Mouse (Mus musculus): Measurements from ENCODE around the gene Sh3tc1. TPM values are rescaled to one million over a fixed set of nuclear protein-coding genes. Genes with fewer than 3 reads are reported as not detected.
A peak's percentile ranks its signal among the peaks of the same experiment; 100 is the strongest.

The Sh3tc1 gene
- polyA plus RNA-seq, 1 experiment, result 1.8 TPM

DNA sequence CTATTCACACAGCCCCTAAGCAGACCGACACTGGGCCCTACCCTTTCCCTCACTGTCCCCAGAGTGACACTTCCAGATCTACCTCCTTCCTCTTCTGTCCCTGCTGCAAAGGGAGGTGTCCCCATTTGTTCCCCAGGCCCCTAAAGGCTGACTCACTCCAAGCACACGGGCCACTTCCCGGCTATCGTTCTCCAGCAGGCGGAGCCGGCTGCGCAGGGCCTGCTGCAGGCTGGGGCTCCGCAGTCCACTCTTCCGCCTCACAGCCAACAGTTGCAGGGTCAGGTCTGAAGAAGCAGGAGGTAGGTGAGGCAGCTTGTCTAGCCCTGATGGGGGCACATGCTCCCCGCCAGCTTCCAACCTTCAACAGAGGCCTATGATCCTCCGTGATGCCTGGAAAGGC, 21.0 kb downstream of the Sh3tc1 start:
- TF ChIP-seq CTCF (IDR thresholded peaks at IDR 0.05; ENCODE audit: borderline replicate concordance, extremely low read depth, insufficient read depth, insufficient read length) (no peak), POLR2A (IDR thresholded peaks at IDR 0.05; ENCODE audit: borderline replicate concordance, extremely low read depth, insufficient read depth, insufficient read length, poor library complexity, severe bottlenecking) (no peak)
- no peak for DNase-seq (ENCODE audit: low read depth)

DNA sequence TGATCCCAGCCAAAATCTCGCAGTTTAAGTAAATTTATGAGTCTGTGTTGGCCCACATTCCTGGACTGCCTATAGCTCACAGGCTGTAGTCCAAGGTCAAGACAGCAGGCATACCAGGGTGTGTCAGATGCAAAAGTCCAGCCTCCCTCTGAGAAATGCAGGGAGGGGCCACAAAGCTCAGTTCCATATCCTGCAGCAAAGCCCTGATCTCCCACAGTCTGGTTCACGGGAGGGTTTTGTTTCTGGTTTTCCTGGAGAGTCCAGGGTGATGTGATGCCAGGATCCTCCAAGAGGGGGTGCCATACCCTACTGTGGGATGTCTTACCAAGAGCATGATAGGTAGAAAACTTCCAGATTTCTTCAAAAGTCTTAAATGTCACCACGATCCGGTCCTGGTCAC, 21.8 kb downstream of the Sh3tc1 start:
- TF ChIP-seq CTCF (IDR thresholded peaks at IDR 0.05; ENCODE audit: borderline replicate concordance, extremely low read depth, insufficient read depth, insufficient read length) (peak; percentile 45; the same call in 1 of the 2 replicates), POLR2A (IDR thresholded peaks at IDR 0.05; ENCODE audit: borderline replicate concordance, extremely low read depth, insufficient read depth, insufficient read length, poor library complexity, severe bottlenecking) (no peak)
- DNase-seq (ENCODE audit: low read depth), result no peak

DNA sequence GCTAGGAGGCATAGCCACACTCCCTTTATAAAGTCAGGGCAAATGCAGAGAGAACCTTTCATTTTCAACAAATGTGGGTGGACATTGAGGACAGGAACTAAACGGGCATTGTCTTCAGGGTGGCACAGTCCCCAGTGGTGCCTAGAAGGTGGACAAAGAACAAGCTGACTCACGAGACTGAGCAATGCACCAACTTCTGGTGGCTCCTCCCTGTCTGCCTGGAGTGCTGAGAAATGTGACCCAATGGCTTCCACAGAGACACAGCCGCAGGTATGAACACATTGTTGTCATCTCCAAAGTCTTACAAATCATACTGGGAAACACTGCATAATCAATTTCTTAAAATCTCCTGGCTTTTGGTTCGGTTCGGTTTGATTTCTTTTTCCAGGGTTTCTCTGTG, 22.3 kb downstream of the Sh3tc1 start:
- TF ChIP-seq POLR2A (IDR thresholded peaks at IDR 0.05; ENCODE audit: borderline replicate concordance, extremely low read depth, insufficient read depth, insufficient read length, poor library complexity, severe bottlenecking), result no peak
- no peak for TF ChIP-seq CTCF (IDR thresholded peaks at IDR 0.05; ENCODE audit: borderline replicate concordance, extremely low read depth, insufficient read depth, insufficient read length)
- no peak for DNase-seq (ENCODE audit: low read depth)

DNA sequence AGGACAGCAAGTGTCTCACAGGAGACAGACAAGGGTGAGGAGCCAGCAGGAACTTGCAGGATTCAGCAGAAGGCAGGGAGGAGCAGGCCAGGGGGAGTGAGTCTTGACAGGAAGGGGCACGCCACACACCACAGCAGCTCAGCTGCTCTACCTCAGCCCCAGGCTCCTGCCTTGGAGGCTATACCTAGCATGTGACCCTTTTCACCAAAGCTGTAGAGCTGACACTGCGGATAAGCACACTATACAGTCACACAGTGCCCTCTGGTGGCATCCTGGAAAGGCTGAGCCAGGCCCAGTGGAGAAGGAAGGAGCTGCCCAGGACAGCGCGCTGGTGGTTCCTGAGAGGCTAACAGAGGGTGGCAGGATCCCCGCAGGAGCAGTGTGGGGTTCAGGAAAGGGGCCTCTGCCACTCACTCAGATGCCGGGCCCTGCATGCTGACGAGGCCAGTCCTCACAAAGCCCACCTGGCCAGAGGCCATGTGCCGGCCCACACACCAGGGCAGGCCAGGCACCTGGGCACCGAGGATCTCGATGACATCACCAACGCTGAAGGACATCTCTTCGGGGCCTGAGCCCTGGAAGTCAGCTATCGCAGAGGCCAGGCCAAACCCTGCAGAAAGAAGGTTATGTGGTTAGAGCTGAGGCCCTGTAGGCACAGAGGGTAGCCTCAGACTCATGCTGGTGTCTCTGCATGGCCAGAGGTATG, 26.0 kb downstream of the Sh3tc1 start:
- TF ChIP-seq CTCF (IDR thresholded peaks at IDR 0.05; ENCODE audit: borderline replicate concordance, extremely low read depth, insufficient read depth, insufficient read length) (peak; percentile 91), POLR2A (IDR thresholded peaks at IDR 0.05; ENCODE audit: borderline replicate concordance, extremely low read depth, insufficient read depth, insufficient read length, poor library complexity, severe bottlenecking) (no peak)
- peak; percentile 86 for DNase-seq (ENCODE audit: low read depth)

DNA sequence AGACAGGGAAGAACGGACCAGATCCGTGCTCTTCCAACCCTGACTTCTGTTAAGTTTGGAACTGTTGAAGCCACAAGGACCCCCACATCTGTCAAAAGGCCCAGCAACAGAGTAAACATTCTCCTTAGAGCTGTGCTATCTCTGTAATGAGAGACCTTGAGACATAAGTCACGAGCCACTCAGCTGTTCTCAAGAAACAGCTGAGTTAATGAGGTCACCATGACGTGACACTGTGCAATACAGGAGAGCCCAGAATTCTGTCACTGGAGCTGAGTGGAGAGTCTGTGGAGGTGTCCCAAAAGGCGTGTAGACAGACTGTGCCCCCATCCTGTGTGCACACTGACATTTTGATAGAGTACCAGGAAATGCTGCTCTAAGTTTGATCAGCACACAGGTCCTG, 27.3 kb downstream of the Sh3tc1 start:
- DNase-seq (ENCODE audit: low read depth), result no peak
- TF ChIP-seq POLR2A (IDR thresholded peaks at IDR 0.05; ENCODE audit: borderline replicate concordance, extremely low read depth, insufficient read depth, insufficient read length, poor library complexity, severe bottlenecking) (no peak), CTCF (IDR thresholded peaks at IDR 0.05; ENCODE audit: borderline replicate concordance, extremely low read depth, insufficient read depth, insufficient read length) (no peak)

DNA sequence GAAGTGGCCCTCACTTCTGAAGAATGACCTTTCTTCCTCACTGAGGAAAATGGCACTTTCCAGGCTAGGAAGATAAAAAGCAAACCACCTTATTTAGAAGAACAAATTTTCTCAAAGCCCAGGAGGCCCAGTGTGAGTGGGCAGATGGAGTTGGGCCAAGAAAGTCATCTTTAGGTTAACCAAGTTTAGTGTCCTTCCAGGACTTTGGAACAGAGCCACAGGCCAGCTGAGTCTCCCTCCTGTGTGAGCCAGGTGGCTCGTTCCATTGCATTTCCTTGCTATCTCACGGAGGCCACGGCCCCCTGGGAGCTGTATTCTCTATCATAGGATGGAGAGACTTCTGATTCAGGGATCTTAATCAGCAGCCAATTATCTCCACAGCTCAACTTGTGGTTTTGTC, 28.9 kb downstream of the Sh3tc1 start:
- DNase-seq (ENCODE audit: low read depth), result no peak
- TF ChIP-seq POLR2A (IDR thresholded peaks at IDR 0.05; ENCODE audit: borderline replicate concordance, extremely low read depth, insufficient read depth, insufficient read length, poor library complexity, severe bottlenecking) (no peak), CTCF (IDR thresholded peaks at IDR 0.05; ENCODE audit: borderline replicate concordance, extremely low read depth, insufficient read depth, insufficient read length) (no peak)

DNA sequence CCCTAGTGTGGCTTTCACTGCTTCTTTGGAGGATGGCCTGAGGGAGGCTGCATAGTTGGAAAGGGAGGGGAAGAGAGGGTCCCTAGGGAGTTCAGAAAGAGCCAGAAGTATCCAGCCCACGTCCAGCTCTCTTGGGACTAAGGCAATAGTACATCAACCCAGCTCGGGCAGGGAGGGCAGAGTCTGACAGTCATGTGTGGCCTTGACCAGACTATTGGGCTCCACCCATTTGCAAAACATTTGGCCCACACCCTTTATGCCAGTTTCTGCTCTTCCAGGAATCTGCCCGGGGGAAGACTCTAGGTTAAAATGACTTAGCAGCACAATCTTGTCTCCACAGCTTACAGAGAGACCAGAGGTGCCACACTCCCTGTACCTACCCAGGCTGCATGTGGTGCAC, 29.3 kb downstream of the Sh3tc1 start:
- no peak for DNase-seq (ENCODE audit: low read depth)
- TF ChIP-seq CTCF (IDR thresholded peaks at IDR 0.05; ENCODE audit: borderline replicate concordance, extremely low read depth, insufficient read depth, insufficient read length), result no peak
- TF ChIP-seq POLR2A (IDR thresholded peaks at IDR 0.05; ENCODE audit: borderline replicate concordance, extremely low read depth, insufficient read depth, insufficient read length, poor library complexity, severe bottlenecking), result no peak

DNA sequence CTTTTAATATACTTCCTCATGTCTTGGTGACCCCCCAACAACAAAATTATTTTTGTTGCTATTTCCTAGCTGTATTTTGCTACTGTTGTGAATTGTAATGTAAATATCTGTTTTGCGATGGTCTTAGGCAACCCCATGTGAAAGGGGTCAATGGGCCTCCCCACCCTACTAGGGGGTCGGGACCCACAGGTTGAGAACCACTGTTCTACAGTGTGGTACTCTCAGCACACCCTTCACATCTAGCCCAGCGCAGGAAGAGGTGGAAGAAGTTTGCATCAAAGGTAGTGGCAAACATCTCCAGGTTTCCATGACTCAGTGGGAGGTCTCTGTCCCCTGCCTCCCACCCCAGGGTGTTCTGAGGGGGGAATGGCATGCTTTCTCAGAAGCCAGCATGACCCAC, 34.4 kb downstream of the Sh3tc1 start:
- TF ChIP-seq CTCF (IDR thresholded peaks at IDR 0.05; ENCODE audit: borderline replicate concordance, extremely low read depth, insufficient read depth, insufficient read length) (no peak), POLR2A (IDR thresholded peaks at IDR 0.05; ENCODE audit: borderline replicate concordance, extremely low read depth, insufficient read depth, insufficient read length, poor library complexity, severe bottlenecking) (no peak)
- DNase-seq (ENCODE audit: low read depth), result no peak

DNA sequence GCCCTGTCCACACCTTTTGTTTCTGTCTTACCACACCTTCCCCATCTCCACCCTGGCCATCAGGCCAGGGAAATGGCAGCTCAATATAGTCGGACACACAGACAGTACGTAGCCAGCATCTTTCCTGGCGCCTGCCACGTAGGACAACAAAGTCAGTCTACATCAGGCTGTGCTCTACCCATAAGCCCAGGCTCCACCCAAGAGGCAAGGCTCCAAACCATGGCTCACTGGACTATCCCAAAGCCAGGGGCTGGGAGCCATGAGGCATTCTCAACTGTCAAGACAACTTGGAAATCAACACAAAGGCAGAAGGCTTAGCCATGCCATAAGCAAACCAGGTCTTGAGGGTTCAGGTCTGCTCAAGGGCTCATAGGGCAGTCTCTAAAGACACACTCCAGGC, 36.0 kb downstream of the Sh3tc1 start:
- TF ChIP-seq CTCF (IDR thresholded peaks at IDR 0.05; ENCODE audit: borderline replicate concordance, extremely low read depth, insufficient read depth, insufficient read length), result no peak
- no peak for TF ChIP-seq POLR2A (IDR thresholded peaks at IDR 0.05; ENCODE audit: borderline replicate concordance, extremely low read depth, insufficient read depth, insufficient read length, poor library complexity, severe bottlenecking)
- no peak for DNase-seq (ENCODE audit: low read depth)

DNA sequence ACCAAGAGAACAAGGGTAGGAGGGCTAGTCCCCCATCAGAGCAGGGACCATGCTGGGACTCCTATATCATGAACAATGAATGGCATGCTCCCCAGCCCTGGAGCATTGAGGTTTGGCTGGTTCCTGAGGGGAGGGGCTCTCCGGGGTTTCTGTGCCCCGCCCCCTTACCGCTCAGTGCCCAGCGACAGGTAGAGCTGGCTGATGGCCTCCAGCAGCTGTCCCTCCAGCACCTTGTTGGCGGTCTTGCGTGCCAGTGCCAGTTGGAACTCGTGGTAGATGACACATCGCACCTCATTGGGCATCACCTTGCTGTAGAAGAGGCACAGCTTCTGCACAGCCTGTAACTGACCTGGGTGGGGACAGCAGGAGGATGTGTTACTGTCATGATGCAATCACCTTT, 36.6 kb downstream of the Sh3tc1 start:
- no peak for TF ChIP-seq CTCF (IDR thresholded peaks at IDR 0.05; ENCODE audit: borderline replicate concordance, extremely low read depth, insufficient read depth, insufficient read length)
- TF ChIP-seq POLR2A (IDR thresholded peaks at IDR 0.05; ENCODE audit: borderline replicate concordance, extremely low read depth, insufficient read depth, insufficient read length, poor library complexity, severe bottlenecking), result no peak

DNA sequence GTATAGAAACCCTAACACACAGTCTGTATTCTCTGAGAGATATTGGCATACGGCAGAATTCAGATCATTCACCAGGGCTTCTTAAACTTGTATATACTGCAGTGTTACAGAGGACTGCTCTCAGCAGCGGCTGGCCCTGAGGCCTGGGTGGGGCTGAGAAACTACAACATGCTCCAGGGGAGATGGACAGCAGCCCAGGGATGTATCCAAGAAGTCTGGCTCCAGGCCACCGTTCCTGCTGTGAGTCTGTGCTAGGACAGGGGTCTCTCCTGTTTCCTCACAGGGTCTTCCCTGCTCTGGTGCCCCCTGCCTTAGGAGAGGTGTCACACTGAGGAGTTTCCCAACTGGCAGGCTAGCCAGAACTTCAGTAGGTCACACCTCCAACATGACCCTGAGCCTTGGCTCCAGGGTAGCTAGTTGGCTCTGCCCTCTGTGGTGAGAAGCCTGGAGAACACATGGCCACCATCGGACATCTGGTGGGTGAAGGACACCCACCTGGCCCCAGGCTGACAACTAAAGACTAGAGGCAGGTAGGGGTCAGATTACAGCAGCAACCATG, 37.1 kb downstream of the Sh3tc1 start:
- DNase-seq (ENCODE audit: low read depth), result no peak
- TF ChIP-seq CTCF (IDR thresholded peaks at IDR 0.05; ENCODE audit: borderline replicate concordance, extremely low read depth, insufficient read depth, insufficient read length), result no peak

More for the DNA sequence above, 36.6 kb downstream of the Sh3tc1 start:
- DNase-seq (ENCODE audit: low read depth), result no peak

DNA sequence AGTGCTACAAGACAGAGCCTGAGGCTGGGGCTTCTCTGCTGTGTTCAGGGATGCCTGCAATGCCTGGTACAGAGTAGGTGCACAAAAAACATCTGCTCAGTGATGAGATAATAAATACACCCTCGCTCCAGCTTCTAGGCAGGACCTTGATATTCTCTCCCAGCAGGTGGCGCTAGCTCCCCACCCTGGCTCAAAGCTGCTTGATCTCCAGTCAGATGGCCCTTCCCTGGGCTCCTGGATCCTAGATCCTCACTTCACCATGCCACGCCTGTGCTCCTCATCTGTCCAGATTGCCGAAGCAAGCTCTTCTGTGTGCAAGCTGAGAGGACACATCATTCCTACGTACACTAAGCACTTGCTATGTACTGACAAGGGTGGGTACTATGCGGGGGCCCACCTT, 38.7 kb downstream of the Sh3tc1 start:
- TF ChIP-seq POLR2A (IDR thresholded peaks at IDR 0.05; ENCODE audit: borderline replicate concordance, extremely low read depth, insufficient read depth, insufficient read length, poor library complexity, severe bottlenecking) (no peak), CTCF (IDR thresholded peaks at IDR 0.05; ENCODE audit: borderline replicate concordance, extremely low read depth, insufficient read depth, insufficient read length) (peak; percentile 75)

More for the DNA sequence above, 38.7 kb downstream of the Sh3tc1 start:
- DNase-seq (ENCODE audit: low read depth), result peak; percentile 57

Measured in brain, embryonic 14.5 days (tissue).